Mouse (Mus musculus) olfactory bulb, adult 2 months (tissue): ENCODE results near the gene Nhsl1.

Experiments used
- CTCF ChIP-seq: fragments of 200-500 bp; IDR thresholded peaks from 2 replicates; pipeline ENCODE4 v1.5.1; 2012; ENCODE audit warnings: low read depth, mild to moderate bottlenecking, low read length, moderate library complexity; ENCODE audit not compliant: insufficient read depth
- POLR2A ChIP-seq: fragments of 200-500 bp; IDR thresholded peaks from 2 replicates; pipeline ENCODE4 v1.6.1; 2012; ENCODE audit warnings: mild to moderate bottlenecking, low read depth, low read length, moderate library complexity; ENCODE audit not compliant: insufficient read depth

GRCm38 (mm10) chr10:18370475-18371286 is 51.9 kb downstream of the Nhsl1 start:
- TF ChIP-seq CTCF: no peak
- TF ChIP-seq POLR2A: no peak
